Mouse (Mus musculus) natural killer cell, adult 2 months (primary cell): ENCODE measurements at regions not wholly inside any gene's neighbourhood (a gene's known extent, or its start where the extent isn't known, plus 50 kb on each side); places are given as distances from the start of the nearest gene placed in this dataset.
A peak's percentile ranks its signal among the peaks of the same experiment; 100 is the strongest.

Experiments used
- DNase-seq, 2 experiments: peaks; one replicate each; pipeline ENCODE4 v3.0.0; 2022; ENCODE audit warnings: low spot score in 2 of 2

DNA sequence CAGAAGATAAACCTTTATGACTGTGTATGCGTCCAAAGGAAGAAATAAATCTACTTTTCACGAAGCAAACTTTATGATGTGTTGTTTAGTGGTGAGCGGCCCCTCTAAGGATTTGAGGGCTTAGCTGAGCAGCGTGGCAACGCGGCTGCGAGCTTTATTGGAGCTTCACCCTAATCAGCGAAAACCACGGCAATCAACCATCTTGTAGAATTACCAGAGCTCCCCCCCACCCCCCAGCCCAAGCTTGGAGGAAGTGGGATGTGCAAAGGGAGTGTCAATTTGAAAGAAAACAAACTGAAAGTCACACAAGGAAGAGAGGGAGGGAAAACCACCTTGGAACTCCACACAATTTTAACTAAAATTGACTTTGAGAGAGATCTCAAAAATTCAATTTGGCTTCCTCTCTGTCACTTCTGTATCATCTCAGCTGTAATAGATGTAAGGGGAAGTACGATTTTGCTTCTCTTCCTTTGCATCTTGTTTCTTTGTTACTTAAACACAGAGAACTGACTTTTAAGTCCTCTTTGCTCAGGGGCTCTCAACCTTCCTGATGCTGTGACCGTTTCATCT is 229.1 kb upstream of the Satb1 start:
- peak in 1 of 2 experiments; percentile 12 for DNase-seq

DNA sequence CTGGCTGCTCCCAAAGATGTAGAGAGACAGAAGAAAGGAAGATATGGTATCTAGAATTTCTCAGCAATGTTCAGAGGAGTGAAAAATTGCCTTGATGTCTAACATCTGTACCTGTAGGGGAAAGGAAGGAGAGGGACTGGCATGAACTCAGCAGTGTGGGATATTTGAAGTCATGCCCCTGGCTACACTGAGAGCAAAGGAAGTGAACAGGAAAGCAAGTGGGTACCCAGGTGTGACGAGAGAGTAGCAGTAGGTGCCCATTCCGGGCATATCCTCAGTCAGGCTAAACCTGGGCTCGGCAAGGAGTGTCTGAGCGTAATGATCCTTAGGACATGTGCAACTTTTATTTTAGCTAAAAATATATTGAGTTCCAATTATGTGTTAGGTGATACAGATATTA is 203.4 kb upstream of the Satb1 start:
- no peak for DNase-seq

DNA sequence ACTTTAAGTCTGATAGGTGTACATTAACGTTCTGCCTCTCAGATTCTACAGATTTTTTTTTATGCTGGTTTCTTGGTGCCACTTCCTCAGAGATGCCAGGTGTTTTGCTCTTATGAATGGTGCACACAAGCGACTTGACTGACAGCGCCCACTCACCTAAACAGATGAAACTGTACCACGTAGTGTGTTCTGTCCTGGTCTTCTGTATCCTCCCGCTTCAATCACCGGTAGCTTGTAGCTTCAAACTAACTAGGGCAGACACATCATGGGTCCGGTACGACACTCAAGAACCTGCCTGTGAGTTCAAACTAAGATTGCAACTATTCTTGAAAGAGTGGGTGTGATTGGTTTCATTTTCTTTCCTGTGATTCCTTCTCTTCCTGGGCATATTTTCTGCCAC is 198.0 kb upstream of the Satb1 start:
- DNase-seq: no peak

DNA sequence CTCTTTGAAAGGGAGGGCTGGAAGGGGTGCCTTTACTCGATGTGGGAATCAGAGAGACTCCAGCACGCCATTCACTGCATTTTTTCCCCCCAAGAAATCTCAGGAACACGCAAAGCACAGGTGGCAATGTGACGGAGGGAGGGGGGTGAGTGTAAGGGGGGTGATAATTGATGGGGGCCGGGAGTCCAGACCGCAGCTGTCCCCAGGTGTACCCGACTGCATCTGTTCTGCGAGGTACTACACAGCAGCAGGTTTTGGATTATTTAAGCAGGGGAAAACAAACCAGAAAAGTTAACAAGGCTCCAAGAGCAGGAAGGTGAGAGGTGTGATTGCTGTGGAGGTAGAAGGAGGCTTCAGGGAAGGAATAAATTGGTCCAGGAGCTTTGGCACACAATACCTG is 153.8 kb upstream of the Satb1 start:
- no peak for DNase-seq

DNA sequence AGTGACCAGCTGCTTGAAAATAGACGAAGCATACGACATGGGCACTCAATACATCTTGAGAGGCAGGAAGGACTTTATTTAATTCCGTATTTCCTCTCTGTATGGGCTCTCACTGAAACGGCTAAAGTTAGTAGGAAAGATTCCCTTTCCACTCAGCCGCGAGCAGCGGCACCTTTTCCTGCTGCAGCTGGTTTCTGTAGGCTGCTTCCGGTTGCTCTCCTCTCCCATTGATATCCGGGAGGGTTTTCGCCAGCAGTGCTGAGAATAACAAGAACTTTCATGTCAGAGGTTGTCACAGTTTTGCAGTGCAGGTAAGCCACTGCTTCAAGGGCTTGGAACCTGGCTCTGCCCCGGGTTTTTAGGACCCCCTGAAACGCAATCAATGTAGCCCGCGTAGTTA is 153.1 kb upstream of the Satb1 start:
- DNase-seq: no peak

DNA sequence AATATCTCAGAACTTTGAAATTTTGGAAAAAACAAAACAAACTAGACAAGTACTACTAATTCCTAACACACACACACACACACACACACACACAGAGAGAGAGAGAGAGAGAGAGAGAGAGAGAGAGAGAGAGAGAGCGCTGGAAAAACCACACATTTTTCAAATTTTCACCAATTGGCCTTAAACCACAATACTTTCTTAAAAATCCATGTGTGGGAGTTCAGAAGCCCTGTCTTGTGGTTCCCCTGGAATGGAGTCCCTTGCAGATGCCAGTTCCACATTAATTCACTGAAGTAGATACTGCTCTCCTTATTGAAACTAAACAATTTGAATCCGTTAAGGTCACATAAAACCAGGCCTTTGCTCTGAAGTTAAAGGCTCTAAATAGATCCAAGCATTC is 146.0 kb upstream of the Satb1 start:
- DNase-seq: no peak

DNA sequence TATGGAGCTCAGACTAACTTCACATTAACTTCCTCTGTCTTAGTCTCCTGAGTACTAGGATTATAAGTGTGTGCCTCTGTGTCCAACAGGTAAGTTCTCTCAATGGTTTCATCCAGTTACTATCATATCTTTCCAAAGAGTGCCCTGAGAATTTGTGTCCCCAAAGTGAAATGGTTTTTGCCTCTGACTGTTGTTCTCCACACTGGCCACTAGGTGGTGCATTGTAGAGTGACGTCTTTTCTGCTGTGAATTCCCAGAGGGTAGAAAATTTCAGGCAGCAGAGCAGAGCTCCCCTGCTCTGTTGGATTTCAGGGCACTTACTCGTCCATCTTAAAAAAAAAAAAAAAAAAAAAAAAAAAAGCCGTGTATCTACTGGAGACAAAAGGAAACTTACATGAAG is 138.4 kb upstream of the Satb1 start:
- DNase-seq: peak; percentile 7 to 31

DNA sequence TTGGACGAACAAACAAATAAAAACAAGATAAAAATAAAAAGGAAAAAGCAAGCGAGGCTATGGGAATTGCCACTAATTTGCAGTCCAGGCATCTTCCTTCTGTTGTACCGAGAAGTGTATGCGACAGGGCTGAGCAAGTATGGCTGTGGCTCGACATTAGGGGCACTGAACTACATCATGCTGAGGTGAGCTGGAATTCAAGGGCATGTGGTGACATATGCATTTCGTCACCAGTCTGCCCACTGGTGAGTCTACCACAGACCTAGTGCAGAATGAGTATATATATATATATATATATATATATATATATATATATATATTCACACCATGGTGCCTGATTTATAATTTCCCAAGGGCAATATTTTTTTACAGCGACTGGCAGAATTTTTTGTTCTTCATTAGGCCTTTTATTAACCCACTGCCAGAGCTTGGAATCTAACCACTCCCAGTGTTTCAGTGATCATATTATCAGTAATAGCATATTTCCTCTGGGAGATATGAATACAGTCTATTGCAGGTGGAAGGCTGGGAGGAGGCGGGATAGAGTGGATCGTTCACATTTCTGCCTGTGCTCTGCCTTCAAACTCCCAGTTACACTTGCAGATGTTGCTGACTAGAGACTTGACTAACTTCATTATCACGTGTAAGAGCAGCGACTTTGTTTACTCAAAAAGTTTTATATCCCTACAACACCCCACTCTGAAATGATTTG is 133.6 kb upstream of the Satb1 start:
- DNase-seq: no peak

DNA sequence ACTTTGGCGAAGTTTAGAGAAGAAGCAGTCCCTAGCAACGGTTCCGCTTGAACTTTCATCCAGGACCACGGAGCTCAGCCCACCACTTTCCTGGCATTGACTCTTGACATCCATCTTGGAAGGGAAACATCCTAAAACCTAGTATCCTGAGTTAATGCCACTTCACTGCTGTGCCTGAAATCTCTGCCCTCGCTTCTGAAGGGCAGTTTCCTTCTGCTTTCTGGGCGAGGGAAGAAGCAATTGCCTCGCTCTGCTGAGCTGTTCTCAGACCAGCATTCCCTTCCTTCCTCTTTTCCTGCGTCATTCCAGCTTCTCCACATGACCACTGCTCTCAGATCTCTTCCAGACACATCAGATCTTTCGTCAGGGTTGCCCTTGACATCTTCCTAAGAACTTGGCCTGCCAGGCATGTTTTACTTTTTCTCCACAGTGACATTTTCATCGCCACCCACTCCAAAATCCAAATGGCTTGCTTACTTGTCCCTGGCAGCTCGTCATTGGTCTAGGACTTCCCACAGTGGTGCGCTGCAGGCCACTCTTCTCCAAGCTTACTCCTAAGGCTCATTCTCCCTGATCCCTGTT is 129.5 kb upstream of the Satb1 start:
- no peak for DNase-seq

DNA sequence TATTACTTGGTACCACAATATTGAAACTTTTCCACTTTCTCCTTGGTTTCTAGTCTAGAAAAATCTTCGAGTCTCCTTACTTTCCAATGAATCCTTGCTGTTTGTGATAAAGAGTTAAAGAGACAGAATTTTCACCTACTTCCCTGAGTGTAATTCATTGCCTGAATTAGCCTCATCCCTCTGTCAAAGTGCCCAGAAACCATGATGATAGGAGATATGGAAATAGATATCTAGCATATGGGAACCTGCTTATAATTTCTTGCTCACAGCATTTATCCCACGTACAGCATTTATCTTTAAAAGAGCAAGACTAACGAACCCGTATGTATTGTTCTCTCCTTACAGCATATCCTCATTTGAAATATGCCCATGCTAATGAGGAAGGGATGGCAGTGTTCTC is 128.2 kb upstream of the Satb1 start:
- DNase-seq: no peak

DNA sequence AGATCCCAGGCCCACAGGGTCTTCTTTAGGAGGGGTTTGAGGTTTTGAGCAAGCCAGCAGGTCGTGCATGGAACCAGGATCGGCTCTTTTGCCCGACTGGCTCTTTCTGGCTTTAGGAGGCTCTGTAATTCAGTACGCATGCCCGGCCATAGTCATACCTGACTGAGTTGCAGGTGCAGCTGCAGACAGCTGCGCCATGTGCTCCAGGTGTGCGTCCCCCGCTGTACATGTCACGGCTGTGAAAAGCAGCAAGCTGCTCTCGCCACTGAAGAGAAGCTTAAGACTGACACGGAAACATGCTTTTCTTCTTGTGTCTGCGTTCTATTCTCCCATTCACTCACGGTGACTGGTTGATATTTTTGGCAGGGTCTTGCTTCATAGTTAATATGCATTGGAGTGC is 123.2 kb upstream of the Satb1 start:
- DNase-seq: no peak

DNA sequence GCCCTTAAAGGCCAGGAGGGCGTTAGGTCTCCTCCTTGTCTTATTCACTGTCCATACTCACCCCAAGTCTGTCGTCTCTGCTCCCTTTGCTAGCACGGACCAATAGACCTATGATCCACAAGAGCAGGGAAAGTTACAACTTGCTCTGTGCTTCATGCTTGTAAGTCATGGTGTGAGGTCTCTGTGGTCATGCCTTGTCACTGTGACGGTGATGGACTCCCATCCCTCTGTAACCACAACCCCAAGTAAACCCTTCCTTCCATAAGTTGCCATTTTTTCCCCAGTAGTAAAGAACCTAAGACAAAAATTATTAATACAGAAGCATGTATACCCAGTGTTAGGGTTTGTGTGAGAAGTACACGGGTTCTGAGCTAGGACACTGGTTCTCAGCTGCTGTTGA is 104.6 kb upstream of the Satb1 start:
- DNase-seq: no peak

DNA sequence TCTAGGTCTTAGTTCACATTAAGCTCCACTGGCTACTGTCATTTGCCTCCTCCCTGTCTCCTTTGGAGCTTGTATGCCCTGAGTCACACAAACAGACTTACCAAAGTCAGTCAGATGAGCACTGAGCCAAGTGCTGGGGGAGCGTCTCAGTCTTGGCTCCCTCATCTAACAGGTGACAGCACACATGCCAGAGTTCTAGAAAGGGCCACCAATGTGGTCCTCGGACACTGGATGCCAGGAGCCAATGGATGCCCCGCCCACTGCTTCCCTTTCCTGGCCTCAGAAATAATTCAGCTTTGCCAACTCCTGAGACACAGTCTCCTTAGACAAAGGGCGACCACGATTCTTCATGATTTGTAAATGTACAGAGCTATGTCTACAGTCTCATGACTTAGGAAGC is 103.0 kb upstream of the Satb1 start:
- no peak for DNase-seq

DNA sequence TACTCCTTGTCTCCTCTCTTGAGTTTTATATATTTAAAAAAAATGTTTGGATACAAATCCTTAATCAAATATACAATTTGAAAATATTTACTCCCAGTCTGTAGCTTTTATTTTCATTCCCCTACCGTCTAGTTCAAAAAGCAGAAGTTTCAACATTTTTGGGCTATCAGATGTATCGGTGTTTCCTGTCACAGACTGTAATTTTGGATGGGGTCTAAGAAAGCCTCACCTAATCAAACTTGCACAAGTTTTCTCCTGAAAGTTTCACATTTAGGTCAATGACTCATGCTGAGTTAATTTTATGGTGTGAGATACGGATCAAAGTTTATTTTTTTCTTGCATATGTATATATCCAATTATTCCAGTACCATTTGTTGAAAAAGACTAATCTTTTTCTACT is 93.3 kb upstream of the Satb1 start:
- no peak for DNase-seq

DNA sequence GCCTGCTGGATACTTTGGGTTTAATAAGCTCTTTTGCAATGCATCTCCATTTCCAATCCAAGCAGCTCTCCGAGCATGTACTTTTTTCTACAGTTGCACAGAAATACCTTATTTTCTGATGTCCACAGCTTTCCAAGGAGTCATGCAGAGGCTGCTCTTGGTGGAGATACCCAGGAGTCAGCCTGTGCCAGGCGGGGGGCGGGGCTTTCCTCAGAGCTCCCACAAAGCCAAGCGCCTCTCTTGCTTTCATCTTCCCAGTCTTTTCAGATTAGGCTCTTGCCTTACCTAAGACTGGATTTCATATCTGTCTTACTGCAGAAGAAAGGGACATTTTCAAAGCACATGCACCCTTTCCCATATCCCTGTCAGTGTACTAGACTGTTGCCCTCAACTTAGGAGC is 73.9 kb upstream of the Satb1 start:
- DNase-seq: no peak

DNA sequence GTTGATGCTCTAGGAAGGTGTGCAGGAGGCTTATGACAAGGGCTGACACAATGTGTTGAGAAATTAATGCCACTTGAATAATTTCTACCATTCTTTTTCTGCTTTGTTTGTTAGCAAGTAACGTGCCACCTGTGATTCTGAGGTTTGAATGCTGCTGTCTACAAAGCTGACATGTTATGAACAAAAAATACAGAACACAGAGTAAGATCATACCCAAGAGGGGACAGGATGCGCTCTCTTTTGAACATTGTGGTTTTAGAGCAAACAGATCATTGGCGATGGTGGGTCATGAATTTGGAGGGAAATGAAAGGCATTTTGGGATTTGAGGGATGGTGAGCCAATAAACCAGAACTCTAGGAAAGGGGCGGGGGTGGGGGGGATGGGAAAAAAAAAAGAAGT is 73.3 kb upstream of the Satb1 start:
- no peak for DNase-seq

DNA sequence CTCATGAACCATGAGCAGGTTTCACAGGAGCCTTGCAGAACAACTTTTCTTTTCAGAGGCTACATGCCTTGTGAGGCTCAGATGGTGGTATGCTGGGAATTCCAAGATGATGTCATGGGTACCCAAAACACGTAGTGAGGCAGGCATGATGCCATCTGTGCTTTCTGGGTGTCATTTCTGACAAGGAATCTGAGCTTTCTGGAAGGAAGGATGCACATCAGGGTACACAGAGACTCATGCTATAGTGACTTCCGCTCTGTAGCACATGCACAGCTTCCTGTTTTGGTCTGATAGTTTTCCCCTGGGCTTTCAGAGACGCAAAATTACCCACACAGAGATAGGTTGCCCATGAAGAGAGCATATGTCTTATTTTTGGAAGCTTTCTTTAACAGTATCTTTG is 70.8 kb upstream of the Satb1 start:
- peak; percentile 54 to 77 for DNase-seq

DNA sequence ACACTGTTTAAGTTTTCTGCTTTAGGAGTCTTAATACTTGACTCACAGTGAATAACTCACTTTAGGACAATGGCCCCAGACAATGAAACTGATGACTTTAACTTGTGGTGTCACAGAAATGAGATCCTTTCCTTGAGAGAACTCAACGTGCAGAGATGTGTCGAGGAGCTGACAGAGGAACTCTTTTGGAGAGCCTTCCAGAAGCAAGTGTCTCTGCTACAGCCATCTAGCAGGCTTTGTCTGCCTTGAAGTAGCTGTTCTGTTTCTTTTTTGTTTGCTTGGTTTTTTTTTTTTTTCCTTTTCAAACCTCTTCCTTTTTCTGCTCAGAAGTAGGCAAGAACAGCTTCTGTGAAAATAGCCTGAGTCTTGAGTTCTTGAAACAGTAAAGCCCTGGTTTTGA is 66.3 kb upstream of the Satb1 start:
- no peak for DNase-seq

DNA sequence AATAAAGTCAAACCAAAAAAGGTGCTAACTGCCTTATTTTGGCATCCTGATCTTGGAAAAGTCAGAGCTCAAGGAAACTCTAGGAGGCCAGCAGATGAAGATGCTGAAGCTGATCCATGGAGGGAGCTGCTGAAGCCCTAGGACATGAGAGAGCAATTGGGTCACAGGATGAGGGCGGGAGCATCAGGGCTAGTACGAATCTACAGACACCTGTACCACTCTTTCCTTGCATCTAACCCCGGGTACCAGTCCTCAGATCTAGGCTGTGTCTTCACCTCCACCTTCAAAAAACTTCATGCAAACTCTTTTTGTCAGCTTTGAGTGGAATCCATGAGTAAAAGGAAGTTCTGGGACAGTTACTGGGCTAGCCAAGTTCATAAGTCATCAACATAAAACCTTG is 63.1 kb upstream of the Satb1 start:
- no peak for DNase-seq

DNA sequence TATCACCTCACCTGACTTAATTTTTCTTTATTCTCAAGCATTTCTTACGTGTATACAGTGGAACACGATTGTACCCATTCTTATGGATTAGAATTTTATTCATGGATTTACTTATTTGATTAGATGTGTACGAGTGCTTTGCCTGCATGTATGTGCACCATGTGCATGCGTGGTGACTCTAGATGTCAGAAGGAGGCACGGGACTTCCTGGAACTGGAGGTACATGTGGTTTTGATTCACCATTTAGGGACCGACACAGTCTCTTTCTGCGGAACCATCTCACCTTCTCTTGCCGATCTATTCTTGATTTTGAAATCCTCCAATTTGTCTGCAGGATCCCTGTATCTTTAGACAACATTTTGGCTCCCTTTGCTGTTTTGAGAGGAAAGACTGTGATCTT is 61.2 kb upstream of the Satb1 start:
- DNase-seq: no peak

DNA sequence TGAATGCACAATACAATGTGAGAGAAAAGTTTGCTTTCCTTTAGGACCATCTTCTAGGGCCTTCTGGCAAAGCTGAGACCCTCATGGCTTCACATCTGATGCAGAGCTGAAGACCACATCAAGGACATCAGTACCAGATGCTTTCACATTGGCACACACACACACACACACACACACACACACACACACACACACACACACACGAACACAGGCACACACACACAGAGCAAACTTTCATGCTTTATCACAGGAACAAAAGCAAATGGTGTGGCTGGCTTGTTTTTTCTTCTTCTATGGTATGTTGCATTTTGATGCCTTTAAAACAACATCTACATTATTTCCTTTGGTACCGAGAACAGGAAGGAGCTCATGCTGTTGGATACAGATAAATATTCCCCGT is 59.8 kb upstream of the Satb1 start:
- peak in 1 of 2 experiments; percentile 15 for DNase-seq

DNA sequence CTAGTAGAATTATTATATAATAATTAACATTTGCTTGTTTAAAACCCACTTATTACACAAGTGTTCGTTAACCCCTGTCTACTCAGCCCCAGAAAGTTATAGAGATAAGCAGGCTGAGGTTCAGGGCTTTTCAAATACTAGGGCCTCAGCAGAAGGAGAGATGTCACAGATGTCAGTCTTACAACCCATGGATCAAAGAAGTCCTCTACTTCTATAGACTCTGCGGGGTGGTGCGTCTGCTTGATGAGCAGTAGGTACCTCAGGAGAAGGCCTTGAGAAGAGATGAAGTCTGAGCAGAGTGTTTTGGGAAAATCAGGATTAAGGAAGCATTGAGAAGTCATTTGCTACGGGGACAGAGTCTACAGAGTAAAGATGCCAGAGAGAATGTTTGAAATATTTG is 59.1 kb upstream of the Satb1 start:
- DNase-seq: no peak
